Mouse (Mus musculus) kidney, postnatal 25 days (tissue): ENCODE measurements around the gene Naif1.

ENCODE experiments used
- DNase-seq, 2 experiments: peaks; one replicate each; pipeline ENCODE4 v3.0.0; 2021; ENCODE audit warnings: mixed read lengths in 2 of 2

Naif1 gene

GRCm38 (mm10) chr2:32428262-32428722 is 22.0 kb upstream of the Naif1 start:
- peak in 1 of 2 experiments; percentile 48 for DNase-seq

DNA sequence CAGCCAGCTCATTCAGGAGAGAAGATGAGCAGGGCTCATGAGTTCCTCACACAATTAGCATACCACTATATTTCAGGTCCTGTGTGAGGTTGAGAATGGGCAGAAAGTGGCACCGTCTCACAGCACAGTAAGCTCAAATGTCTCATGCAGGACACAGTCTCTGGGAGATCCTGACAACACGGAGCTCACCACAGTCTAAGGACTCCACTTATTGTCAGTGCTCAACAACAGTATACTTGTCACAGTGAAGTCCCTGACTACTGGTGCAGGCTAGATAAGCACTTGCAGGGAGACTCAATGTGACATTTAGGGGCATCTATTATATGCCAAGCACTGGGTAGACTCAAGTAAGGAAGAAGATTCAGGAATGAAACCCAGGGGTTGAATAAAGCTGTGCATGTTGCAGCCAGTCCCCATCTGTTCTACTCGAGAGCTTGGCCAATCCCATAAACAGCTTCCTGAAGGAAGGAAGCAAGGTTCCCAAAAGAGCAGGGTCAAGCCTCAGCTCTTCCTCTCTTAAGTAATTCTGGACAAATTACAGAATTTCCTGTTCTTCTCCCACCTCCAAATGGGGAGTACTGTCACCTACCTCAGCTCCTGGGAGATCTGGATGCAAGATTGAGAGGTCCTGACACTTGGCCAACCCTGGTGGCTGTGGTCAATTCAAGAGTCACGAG is 20.9 kb upstream of the Naif1 start:
- DNase-seq: peak in 1 of 2 experiments; percentile 26

- DNase-seq: peak; percentile 79 to 92
Measured at GRCm38 (mm10) chr2:32430701-32431676, 19.3 kb upstream of the Naif1 start.

DNA sequence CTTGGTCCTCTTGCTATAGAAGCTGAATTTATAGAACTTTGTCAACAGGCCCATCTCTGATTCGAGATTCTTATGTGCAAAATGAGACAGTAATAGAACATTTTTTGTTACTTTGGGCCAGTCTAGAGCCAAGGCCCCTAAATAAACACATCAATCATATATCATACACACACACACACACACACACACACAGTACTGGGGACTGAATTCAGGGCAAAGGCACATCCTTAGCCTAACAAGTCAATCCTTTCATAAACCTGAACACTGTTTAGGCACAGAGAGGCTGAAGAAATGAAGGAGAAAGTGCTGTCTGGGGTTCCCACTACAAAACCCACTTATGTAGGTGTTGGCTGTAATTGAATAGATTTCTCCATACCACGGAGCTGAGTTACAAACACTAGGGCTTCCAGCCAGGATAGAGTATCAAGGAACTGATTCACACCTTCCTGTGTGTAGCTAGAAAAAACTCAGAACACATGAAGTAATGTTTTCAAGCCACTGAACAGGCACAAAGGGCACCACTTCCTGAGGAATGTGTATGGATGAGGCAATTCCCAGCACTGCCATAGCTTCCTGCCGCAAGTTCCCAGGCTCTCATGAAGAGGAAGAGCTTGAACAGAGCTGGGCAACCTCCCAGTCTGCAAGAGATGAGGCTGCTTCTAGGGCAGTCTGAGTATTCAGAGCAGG is 13.4 kb upstream of the Naif1 start:
- peak in 1 of 2 experiments; percentile 62 for DNase-seq

DNA sequence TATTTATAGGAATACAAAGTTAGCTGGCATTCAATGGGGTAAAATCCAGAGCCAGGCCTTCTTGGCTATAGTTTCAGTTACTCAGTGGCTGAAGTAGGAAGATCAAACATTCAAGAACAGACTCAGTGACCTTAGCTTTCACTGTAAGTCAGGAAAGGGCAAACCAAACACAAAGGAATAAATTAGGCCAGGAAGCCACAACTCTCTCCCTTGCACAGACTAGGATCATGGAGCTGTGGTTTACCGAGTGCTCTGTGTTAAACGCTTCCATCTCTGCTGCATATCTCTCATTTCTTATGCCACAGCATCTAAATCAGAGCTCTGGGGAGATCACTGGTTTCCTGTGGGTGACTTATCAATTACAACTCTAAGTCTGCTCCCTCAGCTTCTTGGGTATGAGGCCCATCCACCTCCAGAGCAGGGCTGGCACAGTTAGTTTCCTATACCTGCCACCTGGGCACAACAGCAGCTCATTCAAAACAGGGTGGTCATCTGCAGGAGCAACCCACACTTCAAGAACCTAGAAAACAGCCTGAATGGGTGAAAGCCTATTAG is 12.6 kb upstream of the Naif1 start:
- no peak for DNase-seq

DNA sequence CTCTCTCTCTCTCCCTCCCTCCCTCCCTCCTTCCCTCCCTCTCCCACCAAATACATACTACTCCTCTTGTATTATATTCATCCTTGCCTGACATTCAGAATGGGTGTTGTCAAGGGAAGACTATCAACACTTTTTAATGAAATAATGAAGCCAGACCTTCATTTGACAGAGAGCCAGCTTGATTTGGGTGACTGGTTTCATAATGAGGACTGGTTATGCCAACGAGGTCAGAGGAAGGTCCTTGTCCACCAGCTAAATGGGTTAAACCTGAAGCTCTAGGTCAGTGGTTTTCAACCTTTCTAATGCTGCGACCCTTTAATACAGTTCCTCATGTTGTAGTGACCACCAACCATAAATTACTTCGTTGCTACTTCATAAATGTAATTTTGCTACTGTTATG is 11.5 kb upstream of the Naif1 start:
- DNase-seq: peak in 1 of 2 experiments; percentile 36

DNA sequence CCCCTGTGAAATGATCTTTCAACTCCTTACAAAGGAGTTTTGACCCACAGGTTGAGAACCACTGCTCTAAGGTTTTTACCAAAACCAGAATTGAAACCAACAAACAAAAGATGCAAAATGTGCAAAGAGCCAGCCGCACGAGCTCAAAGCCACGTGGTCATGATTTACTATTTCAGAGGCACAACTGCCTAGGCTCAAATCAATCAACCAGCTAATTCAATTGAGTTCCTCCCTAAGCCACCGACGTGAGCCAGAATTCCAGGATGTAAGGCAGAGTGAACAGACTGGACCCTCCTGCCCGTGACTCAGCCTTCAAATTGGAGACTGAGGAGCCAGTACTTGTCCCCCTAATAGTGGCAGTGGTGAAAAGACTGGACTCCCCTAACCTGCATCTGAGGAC is 11.1 kb upstream of the Naif1 start:
- DNase-seq: peak in 1 of 2 experiments; percentile 33

GRCm38 (mm10) chr2:32440164-32440563 is 10.1 kb upstream of the Naif1 start:
- peak in 1 of 2 experiments; percentile 32 for DNase-seq

DNA sequence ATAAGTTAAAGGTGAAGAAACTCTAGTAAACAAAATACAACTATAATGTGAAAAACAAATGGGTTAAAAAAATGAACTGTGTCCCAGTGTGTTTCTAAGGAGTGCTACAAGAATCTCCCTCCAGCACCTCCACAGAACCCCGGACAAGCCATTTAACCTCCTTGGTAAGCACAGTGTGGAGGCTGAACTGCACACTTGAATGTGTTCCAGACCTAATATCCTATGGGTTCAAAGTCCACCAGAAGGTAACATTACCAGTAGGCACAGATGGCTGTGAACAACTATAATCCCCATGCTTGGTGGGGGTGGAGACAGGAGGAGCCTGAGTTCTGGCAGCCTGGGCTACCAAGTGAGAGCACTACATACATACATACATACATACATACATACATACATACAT is 9.6 kb upstream of the Naif1 start:
- DNase-seq: no peak

DNA sequence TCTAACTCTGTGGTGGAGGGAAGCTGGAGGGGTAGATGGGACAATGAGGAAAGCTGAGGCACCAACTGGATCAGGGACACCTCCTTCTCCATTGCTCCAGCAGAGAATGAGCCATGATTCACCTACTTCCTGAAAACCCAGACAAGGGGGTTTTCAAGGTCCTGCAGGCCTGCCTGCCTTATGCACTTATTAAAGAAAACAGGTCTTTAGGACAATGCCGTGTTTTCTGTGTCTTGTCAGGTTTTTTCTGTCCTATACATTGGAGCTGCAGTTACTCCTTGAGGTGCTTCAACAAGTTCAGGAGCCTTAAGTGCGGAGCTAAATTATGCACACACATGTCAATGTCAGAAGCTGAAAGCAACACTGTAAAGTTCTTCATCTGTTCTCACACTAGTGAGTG is 8.7 kb upstream of the Naif1 start:
- no peak for DNase-seq

- DNase-seq: no peak
Measured at GRCm38 (mm10) chr2:32445535-32445934, 4.7 kb upstream of the Naif1 start.

DNA sequence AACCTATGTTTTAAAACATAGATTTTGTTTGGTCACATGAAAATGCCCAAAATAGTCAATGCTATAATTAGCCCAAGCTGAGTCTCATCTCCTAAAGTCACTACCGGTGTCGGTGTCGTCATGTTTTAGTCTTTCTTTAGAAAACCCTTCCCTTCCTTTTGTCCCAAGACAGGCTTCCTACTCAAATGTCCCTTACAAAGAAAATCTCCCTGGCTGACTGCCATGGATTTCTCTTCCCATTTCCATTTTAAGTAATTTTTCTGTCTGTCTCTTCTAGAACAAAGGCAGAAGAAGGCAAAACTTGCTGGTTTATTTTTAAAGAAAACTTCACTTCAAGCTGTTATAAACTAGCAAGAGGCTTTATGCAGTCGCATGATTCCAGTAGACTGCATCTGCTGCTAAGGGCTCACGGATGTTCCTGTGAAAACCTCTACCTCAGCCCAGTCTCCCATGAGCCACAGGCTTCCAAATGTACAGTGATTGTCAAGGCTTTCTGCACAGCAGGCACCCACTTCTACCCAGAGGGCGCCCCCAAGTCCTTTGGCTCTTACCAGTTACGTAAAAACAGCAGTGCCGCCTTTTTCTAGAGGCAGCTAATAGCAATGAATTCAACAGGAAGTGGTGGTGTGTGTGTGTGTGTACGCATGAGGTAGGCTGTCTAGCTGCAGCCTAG is 2.9 kb upstream of the Naif1 start:
- DNase-seq: peak; percentile 39 to 70

DNA sequence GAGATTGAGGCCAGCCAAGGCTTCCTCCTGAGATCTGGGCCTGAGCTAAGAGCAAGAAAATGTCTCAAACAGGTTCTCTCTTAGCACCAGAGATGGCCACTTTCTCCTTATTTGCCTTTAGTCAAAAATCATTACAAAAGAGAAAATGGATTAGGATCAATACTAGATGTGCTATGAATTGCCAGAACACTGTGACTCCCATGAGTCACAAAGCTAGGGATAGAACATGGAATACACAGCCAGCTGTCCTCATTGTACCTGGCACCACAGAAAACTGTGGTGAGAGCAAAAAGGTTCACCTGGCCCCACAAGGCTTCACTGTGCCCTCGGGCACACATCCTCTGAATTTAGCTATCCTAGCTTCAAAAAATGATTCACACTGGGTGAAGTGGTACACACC is 1.8 kb upstream of the Naif1 start:
- DNase-seq: no peak

DNA sequence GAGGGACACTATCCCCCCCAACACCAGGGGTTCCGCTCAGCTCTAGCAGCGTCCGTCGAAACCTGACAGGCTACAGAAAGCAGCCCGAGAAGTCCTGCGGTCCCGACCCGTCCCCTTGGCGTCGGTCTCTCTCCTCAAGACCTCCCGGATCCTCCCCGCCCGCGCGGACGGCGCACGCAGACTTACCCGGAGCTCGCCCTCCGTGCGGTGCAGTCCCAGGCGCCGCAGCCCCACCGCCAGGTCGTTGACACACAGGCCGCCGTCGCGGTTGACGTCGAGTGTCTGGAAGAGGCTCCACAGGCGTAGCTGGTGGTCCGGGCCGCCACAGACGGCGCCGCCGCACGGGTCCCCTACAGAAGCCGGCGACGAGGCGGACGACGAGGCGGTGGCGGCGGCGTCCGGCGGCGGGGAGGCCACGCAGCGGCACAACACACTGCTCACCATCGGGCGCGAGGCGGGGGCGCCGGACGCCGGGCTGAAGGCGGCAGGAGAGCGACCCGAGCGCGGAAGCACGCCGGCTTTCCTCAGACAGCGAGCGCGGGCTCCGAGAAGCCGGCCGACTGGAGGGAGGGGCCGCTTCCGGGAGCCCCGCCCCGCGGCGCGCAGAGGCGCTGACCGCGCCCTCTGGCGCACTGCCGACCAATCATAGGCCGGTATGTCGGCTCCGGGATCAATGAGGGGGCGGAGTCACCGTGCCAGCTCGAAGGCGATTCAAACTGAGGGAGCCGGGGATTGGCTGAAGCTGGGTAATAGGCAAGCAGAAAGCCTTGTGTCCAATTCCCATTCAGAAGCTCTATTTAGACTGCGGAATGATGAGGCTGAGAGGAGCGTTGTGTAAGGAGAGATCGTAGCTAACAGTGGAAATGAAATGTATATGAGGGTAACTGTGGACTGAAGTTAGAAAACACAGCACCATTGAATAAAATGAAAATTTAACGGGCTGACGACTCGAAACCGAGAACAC is 906 bp downstream of the Naif1 start, which contains the start of gene Slc25a25:
Slc25a25 (minus strand) TSS at position 565 of the 964 bp plus-strand sequence.
- DNase-seq: peak; percentile 99

GRCm38 (mm10) chr2:32451870-32452372 is 1.7 kb downstream of the Naif1 start:
- peak; percentile 98 to 99 for DNase-seq

GRCm38 (mm10) chr2:32452441-32452971 is 2.2 kb downstream of the Naif1 start:
- DNase-seq: peak in 1 of 2 experiments; percentile 54

- no peak for DNase-seq
Measured at GRCm38 (mm10) chr2:32453641-32454303, 3.5 kb downstream of the Naif1 start.

GRCm38 (mm10) chr2:32454633-32455032 is 4.4 kb downstream of the Naif1 start:
- no peak for DNase-seq

GRCm38 (mm10) chr2:32455101-32455500 is 4.8 kb downstream of the Naif1 start:
- no peak for DNase-seq

GRCm38 (mm10) chr2:32458300-32458699 is 8.0 kb downstream of the Naif1 start:
- no peak for DNase-seq
